7 mouse cellular contexts compared by ENCODE assay signal in the genomic region with DNA sequence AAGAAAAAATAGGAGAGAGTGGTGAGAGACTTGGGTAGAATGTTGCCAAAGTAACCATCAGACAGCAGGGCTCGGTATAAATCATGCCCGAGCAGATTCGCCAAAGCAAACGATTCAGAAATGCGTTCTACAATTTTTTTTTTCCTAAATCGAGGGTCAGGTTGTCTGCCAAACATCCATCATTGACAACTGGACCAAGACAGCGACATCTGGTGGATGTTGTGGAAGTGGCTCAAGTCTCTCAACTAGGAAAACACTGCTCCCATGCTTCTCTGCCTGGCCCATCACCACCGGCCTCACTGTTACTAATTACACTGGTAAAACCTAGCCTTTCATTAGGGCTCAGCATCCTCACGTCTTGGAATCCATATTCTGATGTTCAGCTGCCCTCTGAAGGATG. TPM values are rescaled to one million over a fixed set of nuclear protein-coding genes. Genes with fewer than 3 reads are reported as not detected.
DNase-seq lines count a peak whose midpoint lies in the region; ATAC-seq and TF ChIP-seq lines count a peak whose summit lies in the region.

No protein-coding gene starts in this region.

- H3K27me3 ChIP-seq in cerebellum, adult 2 months (ENCODE audit: control insufficient read depth, insufficient read depth, low read length) = no peaks in the 10 kb centered on the region
- H3K27me3 ChIP-seq in kidney, postnatal 0 days (ENCODE audit: insufficient read depth, low read length) = no peaks in the 10 kb centered on the region

- DNase-seq in 416B (ENCODE audit: low read depth) = peak; percentile 63
- peak; percentile 20 for DNase-seq in CD4-positive helper T cell, adult 2 months (ENCODE audit: low read depth, low spot score)
- DNase-seq in cerebellum, adult 2 months = peak; percentile 74 to 77
- DNase-seq in gastrocnemius, postnatal 10 days = peak; percentile 47
- DNase-seq in kidney, postnatal 0 days (ENCODE audit: low spot score) = peak; percentile 84
- DNase-seq in lung, postnatal 10 days = peak; percentile 72
- DNase-seq in testis, postnatal 10 days (ENCODE audit: low spot score) = peak; percentile 64

- WGBS in cerebellum, adult 2 months = 1% methylated on average over 9 of the region's 9 CpGs
- WGBS in kidney, postnatal 0 days = 1% methylated on average over 9 of the region's 9 CpGs

- H3K36me3 ChIP-seq in kidney, postnatal 0 days (ENCODE audit: insufficient read depth, low read length) = no peaks in the 10 kb centered on the region

- peak overlapping the region; percentile 51 for H3K4me3 ChIP-seq in cerebellum, adult 2 months (replicated peaks; ENCODE audit: insufficient read depth, low read depth, low read length)
- H3K4me3 ChIP-seq in kidney, postnatal 0 days (replicated peaks; ENCODE audit: low read depth, low read length) = no peak overlapping the region

- no peaks in the 10 kb centered on the region for H3K4me1 ChIP-seq in cerebellum, adult 2 months (ENCODE audit: control insufficient read depth, insufficient read depth, low read length)
- H3K4me1 ChIP-seq in kidney, postnatal 0 days (replicated peaks; ENCODE audit: insufficient read depth, low read length) = no peaks in the 10 kb centered on the region

- no peak for ATAC-seq in kidney, postnatal 0 days (replicated peaks; ENCODE audit: low FRiP score, low read depth)

- H3K4me2 ChIP-seq in kidney, postnatal 0 days (ENCODE audit: low read length) = no peak overlapping the region

- no peak for TF ChIP-seq POLR2A in cerebellum, adult 2 months (IDR thresholded peaks at IDR 0.05; ENCODE audit: borderline replicate concordance, insufficient read depth, low read length)

- H3K9ac ChIP-seq in kidney, postnatal 0 days (ENCODE audit: low read depth, low read length) = no peak overlapping the region

- no peaks in the 10 kb centered on the region for H3K9me3 ChIP-seq in kidney, postnatal 0 days (replicated peaks; ENCODE audit: low read length)

- no peak overlapping the region for H3K27ac ChIP-seq in cerebellum, adult 2 months (ENCODE audit: insufficient read depth, low read length)
- H3K27ac ChIP-seq in kidney, postnatal 0 days = no peak overlapping the region

- TF ChIP-seq CTCF in cerebellum, adult 2 months (IDR thresholded peaks at IDR 0.05; ENCODE audit: borderline replicate concordance, insufficient read depth, low read depth, low read length) = peak; percentile 78
- TF ChIP-seq CTCF in kidney, postnatal 0 days (IDR thresholded peaks at IDR 0.05; ENCODE audit: low read depth) = peak; percentile 92

RNA-seq across cellular contexts. Expression of gene Dixdc1, which starts 4.3 kb away (rescaled TPM):
- 81.7 and 85.7 TPM in 2 replicates for polyA plus RNA-seq in cerebellum, adult 2 months (2012; rRNA removed)
- 1 to 10 TPM; 6.2 to 9.3 TPM for total RNA-seq in gastrocnemius, postnatal 10 days (2021)
- 7.3 and 7.5 TPM in 2 replicates for polyA plus RNA-seq in kidney, postnatal 0 days (2015; fragmentation: Nextera tagmentation; extraction: Ambion mirVana)

RNA-seq across cellular contexts. Expression of gene 2310030G06Rik, which starts 11.3 kb away (rescaled TPM):
- polyA plus RNA-seq in cerebellum, adult 2 months (2012; rRNA removed) = 3.0 and 3.8 TPM in 2 replicates
- 1 to 10 TPM; 1.8 to 2.2 TPM for total RNA-seq in gastrocnemius, postnatal 10 days (2021)
- 26.8 and 27.1 TPM in 2 replicates for polyA plus RNA-seq in kidney, postnatal 0 days (2015; fragmentation: Nextera tagmentation; extraction: Ambion mirVana)

RNA-seq across cellular contexts. Expression of gene Cryab, which starts 16.1 kb away (rescaled TPM):
- polyA plus RNA-seq in cerebellum, adult 2 months (2012; rRNA removed) = 296 and 364 TPM in 2 replicates
- 100 to 1,000 TPM; 667 to 687 TPM for total RNA-seq in gastrocnemius, postnatal 10 days (2021)
- polyA plus RNA-seq in kidney, postnatal 0 days (2015; fragmentation: Nextera tagmentation; extraction: Ambion mirVana) = 198 and 233 TPM in 2 replicates

RNA-seq across cellular contexts. Expression of gene Hspb2, which starts 17.2 kb away (rescaled TPM):
- 3.2 and 3.4 TPM in 2 replicates for polyA plus RNA-seq in cerebellum, adult 2 months (2012; rRNA removed)
- total RNA-seq in gastrocnemius, postnatal 10 days (2021) = 100 to 1,000 TPM; 120 to 128 TPM
- polyA plus RNA-seq in kidney, postnatal 0 days (2015; fragmentation: Nextera tagmentation; extraction: Ambion mirVana) = 5.5 and 7.4 TPM in 2 replicates

RNA-seq across cellular contexts. Expression of gene Fdxacb1, which starts 33.0 kb away (rescaled TPM):
- 7.3 and 8.0 TPM in 2 replicates for polyA plus RNA-seq in cerebellum, adult 2 months (2012; rRNA removed)
- total RNA-seq in gastrocnemius, postnatal 10 days (2021) = 1 to 10 TPM; 4.0 to 4.9 TPM
- 7.9 and 9.3 TPM in 2 replicates for polyA plus RNA-seq in kidney, postnatal 0 days (2015; fragmentation: Nextera tagmentation; extraction: Ambion mirVana)

Comparison
In these comparisons a context has a peak if more than half of its experiments do, and no peak if none do; other contexts are left out.
1. DNase-seq: peak in every context shown above with its lines; median percentile 84 in kidney, postnatal 0 days; 76 in cerebellum, adult 2 months; 72 in lung, postnatal 10 days; 64 in testis, postnatal 10 days; 63 in 416B; 47 in gastrocnemius, postnatal 10 days; 20 in CD4-positive helper T cell, adult 2 months.